Mouse (Mus musculus): ENCODE results near the gene Zfp830. TPM values are rescaled to one million over a fixed set of nuclear protein-coding genes. Genes with fewer than 3 reads are reported as not detected.

The Zfp830 gene
- polyA plus RNA-seq (2014; fragmentation: Nextera tagmentation; extraction: Ambion mirVana), result 34.7 and 38.2 TPM in 2 replicates

DNA sequence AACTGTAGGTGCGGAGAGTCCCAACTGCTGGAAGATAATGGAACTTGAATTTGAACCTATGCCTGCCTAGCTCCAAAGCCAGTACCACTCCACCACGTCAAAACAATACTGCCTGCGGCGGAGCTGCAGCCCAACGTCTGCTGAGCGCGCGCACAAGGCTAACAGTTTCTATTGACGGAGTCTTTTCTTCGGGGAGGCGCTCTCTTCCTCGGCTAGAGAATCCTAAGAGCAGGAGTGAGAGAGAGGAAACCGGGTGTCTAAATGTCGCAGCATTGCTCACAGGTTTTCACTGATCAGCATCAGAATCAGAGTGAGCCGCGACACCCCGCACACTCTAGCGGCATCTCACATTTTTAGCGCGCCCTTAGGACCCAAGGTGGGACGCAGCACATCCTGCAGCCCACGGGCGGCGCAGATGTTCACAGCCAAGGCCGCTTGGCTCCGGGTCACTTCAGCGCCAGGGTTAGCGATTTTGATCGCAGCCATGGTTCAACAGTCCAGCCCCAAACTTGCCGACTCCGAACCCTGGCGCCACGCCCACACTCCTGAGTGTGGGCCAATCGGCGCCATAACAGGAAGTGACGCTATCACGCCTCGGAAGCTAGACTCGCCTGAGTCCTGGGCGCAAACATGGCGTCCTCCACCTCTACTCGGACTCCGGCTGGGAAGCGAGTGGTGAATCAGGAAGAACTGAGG lies at the start of gene Zfp830, which contains the start of gene Cct6b:
Zfp830 (plus strand) TSS at position 604 of the 696 bp plus-strand sequence.
Cct6b (minus strand) TSS at position 580 of the 696 bp plus-strand sequence.
- H3K27ac ChIP-seq (ENCODE audit: low read depth, low read length), result peak within 1 kb of the TSS; percentile 82
- H3K36me3 ChIP-seq (ENCODE audit: control insufficient read depth, insufficient read depth, low read length), result no peaks in the 10 kb centered on the region
- WGBS, result under 1% methylated on average over 44 of the region's 44 CpGs
- H3K4me1 ChIP-seq (ENCODE audit: control insufficient read depth, insufficient read depth, low read length), result peaks cover 7% of the 10 kb centered on the region
- DNase-seq (ENCODE audit: low spot score), result peak; percentile 93
- peak within 1 kb of the TSS; percentile 96 for H3K4me3 ChIP-seq (ENCODE audit: low read depth, low read length)
- ATAC-seq (ENCODE audit: insufficient read depth, low FRiP score, low TSS enrichment), result peak; percentile 99
- no peaks in the 10 kb centered on the region for H3K9me3 ChIP-seq (ENCODE audit: control insufficient read depth, low read length)
- peak within 1 kb of the TSS; percentile 80 for H3K9ac ChIP-seq (ENCODE audit: low read length)
- H3K27me3 ChIP-seq (ENCODE audit: control insufficient read depth, insufficient read depth, low read length), result no peaks in the 10 kb centered on the region
- peak within 1 kb of the TSS; percentile 88 for H3K4me2 ChIP-seq (ENCODE audit: low read depth)

DNA sequence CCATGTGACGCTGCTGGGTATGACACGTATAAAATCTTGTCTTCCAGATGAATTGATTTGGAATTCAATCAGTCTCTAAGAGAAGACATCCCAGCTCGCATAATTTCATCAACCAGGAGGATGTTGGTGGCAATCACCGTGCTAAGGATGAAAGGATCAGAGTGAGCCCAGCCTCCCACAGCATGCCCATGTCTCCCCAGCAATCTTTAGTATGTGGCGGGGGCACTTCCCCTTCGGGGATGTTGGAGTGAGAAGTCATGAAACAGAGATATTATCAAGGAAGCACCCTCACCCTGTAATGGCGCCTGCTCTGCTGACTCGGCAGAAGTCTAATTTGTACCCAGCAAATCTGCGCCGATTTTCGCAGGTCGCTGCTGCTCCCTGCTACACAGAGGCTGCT lies 44.9 kb upstream of the Zfp830 start:
- H3K4me3 ChIP-seq (ENCODE audit: low read depth, low read length), result no peak overlapping the region
- no peaks in the 10 kb centered on the region for H3K4me1 ChIP-seq (ENCODE audit: control insufficient read depth, insufficient read depth, low read length)
- no peak overlapping the region for H3K9ac ChIP-seq (ENCODE audit: low read length)
- H3K9me3 ChIP-seq (ENCODE audit: control insufficient read depth, low read length), result no peaks in the 10 kb centered on the region
- no peak overlapping the region for H3K4me2 ChIP-seq (ENCODE audit: low read depth)
- 90% methylated on average over 12 of the region's 12 CpGs for WGBS
- H3K36me3 ChIP-seq (ENCODE audit: control insufficient read depth, insufficient read depth, low read length), result no peaks in the 10 kb centered on the region
- H3K27me3 ChIP-seq (ENCODE audit: control insufficient read depth, insufficient read depth, low read length), result no peaks in the 10 kb centered on the region
- ATAC-seq (ENCODE audit: insufficient read depth, low FRiP score, low TSS enrichment), result no peak
- no peak overlapping the region for H3K27ac ChIP-seq (ENCODE audit: low read depth, low read length)
- no peak for DNase-seq (ENCODE audit: low spot score)

DNA sequence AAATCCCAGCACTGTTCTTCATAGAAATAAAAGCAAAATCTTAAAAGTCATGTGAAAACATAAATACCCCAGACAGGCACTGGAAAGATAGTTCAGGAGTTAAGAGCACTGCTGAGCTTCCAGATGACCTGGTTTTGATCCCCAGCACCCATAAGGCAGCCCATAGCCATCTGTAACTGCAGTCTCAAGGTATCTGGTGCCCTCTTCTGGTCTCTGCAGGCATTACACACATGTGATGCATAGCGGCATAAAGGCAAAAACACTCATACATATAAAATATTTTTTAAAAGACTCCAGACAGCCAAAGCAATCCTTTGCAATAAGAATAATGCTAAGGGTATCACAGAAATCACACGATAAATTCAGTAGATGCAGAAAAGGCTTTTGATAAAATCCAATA lies 37.3 kb upstream of the Zfp830 start:
- no peak for DNase-seq (ENCODE audit: low spot score)
- Histone ChIP-seq H3K4me2 (ENCODE audit: low read depth) (no peak overlapping the region), H3K36me3 (ENCODE audit: control insufficient read depth, insufficient read depth, low read length) (no peaks in the 10 kb centered on the region), H3K9me3 (ENCODE audit: control insufficient read depth, low read length) (no peaks in the 10 kb centered on the region), H3K27me3 (ENCODE audit: control insufficient read depth, insufficient read depth, low read length) (no peaks in the 10 kb centered on the region), H3K4me1 (ENCODE audit: control insufficient read depth, insufficient read depth, low read length) (no peaks in the 10 kb centered on the region), H3K4me3 (ENCODE audit: low read depth, low read length) (no peak overlapping the region), H3K27ac (ENCODE audit: low read depth, low read length) (no peak overlapping the region), H3K9ac (ENCODE audit: low read length) (no peak overlapping the region)
- 95% methylated on average over 2 of the region's 2 CpGs for WGBS
- ATAC-seq (ENCODE audit: insufficient read depth, low FRiP score, low TSS enrichment), result no peak

GRCm38 (mm10) chr11:82734227-82734626 lies 29.9 kb upstream of the Zfp830 start:
- Histone ChIP-seq H3K4me1 (ENCODE audit: control insufficient read depth, insufficient read depth, low read length) (no peaks in the 10 kb centered on the region), H3K27ac (ENCODE audit: low read depth, low read length) (no peak overlapping the region), H3K4me3 (ENCODE audit: low read depth, low read length) (no peak overlapping the region), H3K9me3 (ENCODE audit: control insufficient read depth, low read length) (no peaks in the 10 kb centered on the region), H3K4me2 (ENCODE audit: low read depth) (no peak overlapping the region), H3K36me3 (ENCODE audit: control insufficient read depth, insufficient read depth, low read length) (no peaks in the 10 kb centered on the region), H3K9ac (ENCODE audit: low read length) (no peak overlapping the region), H3K27me3 (ENCODE audit: control insufficient read depth, insufficient read depth, low read length) (no peaks in the 10 kb centered on the region)
- no peak for DNase-seq (ENCODE audit: low spot score)
- ATAC-seq (ENCODE audit: insufficient read depth, low FRiP score, low TSS enrichment), result no peak

DNA sequence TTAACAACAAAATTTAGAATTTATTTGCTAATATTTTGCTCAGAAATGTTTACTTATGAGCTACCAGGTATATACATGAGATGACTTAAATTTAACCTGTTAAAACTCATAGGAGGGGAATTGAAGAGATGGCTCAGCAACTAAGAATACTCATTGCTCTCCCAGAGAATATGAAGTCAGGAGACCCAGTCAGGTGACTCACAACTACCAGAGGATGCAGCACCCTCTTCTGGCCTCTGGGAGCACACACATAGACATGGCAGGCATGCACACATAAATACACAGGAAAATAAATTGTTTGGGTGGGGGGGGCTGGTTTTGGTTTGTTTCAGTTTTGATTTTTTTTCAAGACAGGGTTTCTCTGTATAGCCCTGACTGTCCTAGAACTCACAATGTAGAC lies 25.1 kb upstream of the Zfp830 start:
- H3K36me3 ChIP-seq (ENCODE audit: control insufficient read depth, insufficient read depth, low read length), result no peaks in the 10 kb centered on the region
- H3K4me1 ChIP-seq (ENCODE audit: control insufficient read depth, insufficient read depth, low read length), result no peaks in the 10 kb centered on the region
- ATAC-seq (ENCODE audit: insufficient read depth, low FRiP score, low TSS enrichment), result no peak
- H3K4me2 ChIP-seq (ENCODE audit: low read depth), result no peak overlapping the region
- DNase-seq (ENCODE audit: low spot score), result no peak
- no peaks in the 10 kb centered on the region for H3K9me3 ChIP-seq (ENCODE audit: control insufficient read depth, low read length)
- H3K27me3 ChIP-seq (ENCODE audit: control insufficient read depth, insufficient read depth, low read length), result no peaks in the 10 kb centered on the region
- H3K9ac ChIP-seq (ENCODE audit: low read length), result no peak overlapping the region
- no peak overlapping the region for H3K27ac ChIP-seq (ENCODE audit: low read depth, low read length)
- H3K4me3 ChIP-seq (ENCODE audit: low read depth, low read length), result no peak overlapping the region

- ATAC-seq (ENCODE audit: insufficient read depth, low FRiP score, low TSS enrichment) (no peak), DNase-seq (ENCODE audit: low spot score) (no peak)
- Histone ChIP-seq H3K4me1 (ENCODE audit: control insufficient read depth, insufficient read depth, low read length) (no peaks in the 10 kb centered on the region), H3K4me3 (ENCODE audit: low read depth, low read length) (no peak overlapping the region), H3K9ac (ENCODE audit: low read length) (no peak overlapping the region), H3K36me3 (ENCODE audit: control insufficient read depth, insufficient read depth, low read length) (no peaks in the 10 kb centered on the region), H3K27me3 (ENCODE audit: control insufficient read depth, insufficient read depth, low read length) (no peaks in the 10 kb centered on the region), H3K4me2 (ENCODE audit: low read depth) (no peak overlapping the region), H3K27ac (ENCODE audit: low read depth, low read length) (no peak overlapping the region), H3K9me3 (ENCODE audit: control insufficient read depth, low read length) (no peaks in the 10 kb centered on the region)
- 33% methylated on average over 6 of the region's 6 CpGs for WGBS
Measured at GRCm38 (mm10) chr11:82746138-82746537, 18.0 kb upstream of the Zfp830 start.

- H3K9me3 ChIP-seq (ENCODE audit: control insufficient read depth, low read length), result no peaks in the 10 kb centered on the region
- H3K27ac ChIP-seq (ENCODE audit: low read depth, low read length), result no peak overlapping the region
- no peaks in the 10 kb centered on the region for H3K36me3 ChIP-seq (ENCODE audit: control insufficient read depth, insufficient read depth, low read length)
- DNase-seq (ENCODE audit: low spot score), result no peak
- ATAC-seq (ENCODE audit: insufficient read depth, low FRiP score, low TSS enrichment), result no peak
- H3K4me3 ChIP-seq (ENCODE audit: low read depth, low read length), result no peak overlapping the region
- 90% methylated on average over 8 of the region's 8 CpGs for WGBS
- H3K4me1 ChIP-seq (ENCODE audit: control insufficient read depth, insufficient read depth, low read length), result no peaks in the 10 kb centered on the region
- H3K4me2 ChIP-seq (ENCODE audit: low read depth), result no peak overlapping the region
- no peaks in the 10 kb centered on the region for H3K27me3 ChIP-seq (ENCODE audit: control insufficient read depth, insufficient read depth, low read length)
- H3K9ac ChIP-seq (ENCODE audit: low read length), result no peak overlapping the region
Measured at GRCm38 (mm10) chr11:82746857-82747366, 17.2 kb upstream of the Zfp830 start.

DNA sequence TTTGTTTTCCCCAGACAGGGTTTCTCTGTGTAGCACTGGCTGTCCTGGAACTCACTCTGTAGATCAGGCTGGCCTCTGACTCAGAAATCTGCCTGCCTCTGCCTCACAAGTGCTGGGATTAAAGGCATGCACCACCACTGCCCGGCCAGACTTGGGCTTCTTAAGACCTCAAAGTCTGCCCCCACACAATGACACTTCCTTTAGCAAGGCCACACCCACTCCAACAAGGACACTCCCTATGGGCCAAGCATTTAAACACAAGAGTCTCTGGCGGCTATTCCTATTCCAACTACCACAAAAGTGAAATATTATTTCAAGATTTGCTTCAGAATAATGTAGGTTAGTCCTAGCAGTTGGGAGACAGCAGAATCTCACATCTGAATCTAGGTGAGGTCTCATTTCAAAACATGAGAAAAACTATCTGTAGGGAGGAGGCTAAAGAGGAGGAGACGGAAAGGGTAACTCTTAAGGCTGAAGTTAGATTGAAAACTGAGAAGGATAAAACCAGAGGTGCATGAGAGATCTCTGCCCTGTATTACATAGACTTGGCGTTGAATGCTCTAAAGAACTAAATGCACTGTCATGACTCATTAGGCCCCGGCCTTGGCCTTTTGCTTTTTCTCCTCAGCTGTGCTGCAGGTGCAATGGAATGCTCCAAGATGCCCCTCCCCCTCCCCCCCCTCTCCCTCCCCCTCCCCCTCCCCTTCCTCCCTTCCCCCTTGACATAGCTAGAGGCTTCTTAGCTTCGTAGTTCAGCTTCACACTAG lies 11.6 kb upstream of the Zfp830 start:
- Histone ChIP-seq H3K4me2 (ENCODE audit: low read depth) (no peak overlapping the region), H3K36me3 (ENCODE audit: control insufficient read depth, insufficient read depth, low read length) (no peaks in the 10 kb centered on the region), H3K9ac (ENCODE audit: low read length) (no peak overlapping the region), H3K4me1 (ENCODE audit: control insufficient read depth, insufficient read depth, low read length) (no peaks in the 10 kb centered on the region), H3K27me3 (ENCODE audit: control insufficient read depth, insufficient read depth, low read length) (no peaks in the 10 kb centered on the region), H3K27ac (ENCODE audit: low read depth, low read length) (no peak overlapping the region), H3K4me3 (ENCODE audit: low read depth, low read length) (no peak overlapping the region), H3K9me3 (ENCODE audit: control insufficient read depth, low read length) (no peaks in the 10 kb centered on the region)
- WGBS, result 81% methylated on average over 5 of the region's 6 CpGs
- no peak for DNase-seq (ENCODE audit: low spot score)
- no peak for ATAC-seq (ENCODE audit: insufficient read depth, low FRiP score, low TSS enrichment)

GRCm38 (mm10) chr11:82755919-82756318 lies 8.2 kb upstream of the Zfp830 start:
- H3K4me1 ChIP-seq (ENCODE audit: control insufficient read depth, insufficient read depth, low read length), result no peaks in the 10 kb centered on the region
- H3K4me2 ChIP-seq (ENCODE audit: low read depth), result no peak overlapping the region
- no peak overlapping the region for H3K4me3 ChIP-seq (ENCODE audit: low read depth, low read length)
- no peak overlapping the region for H3K27ac ChIP-seq (ENCODE audit: low read depth, low read length)
- no peaks in the 10 kb centered on the region for H3K36me3 ChIP-seq (ENCODE audit: control insufficient read depth, insufficient read depth, low read length)
- no peak overlapping the region for H3K9ac ChIP-seq (ENCODE audit: low read length)
- ATAC-seq (ENCODE audit: insufficient read depth, low FRiP score, low TSS enrichment), result no peak
- H3K27me3 ChIP-seq (ENCODE audit: control insufficient read depth, insufficient read depth, low read length), result no peaks in the 10 kb centered on the region
- DNase-seq (ENCODE audit: low spot score), result no peak
- no peaks in the 10 kb centered on the region for H3K9me3 ChIP-seq (ENCODE audit: control insufficient read depth, low read length)
- WGBS, result 79% methylated on average over 1 of the region's 1 CpGs

Measured in neural tube, embryonic 11.5 days (tissue).